ENCODE assay signal across 9 mouse cellular contexts in the genomic region with DNA sequence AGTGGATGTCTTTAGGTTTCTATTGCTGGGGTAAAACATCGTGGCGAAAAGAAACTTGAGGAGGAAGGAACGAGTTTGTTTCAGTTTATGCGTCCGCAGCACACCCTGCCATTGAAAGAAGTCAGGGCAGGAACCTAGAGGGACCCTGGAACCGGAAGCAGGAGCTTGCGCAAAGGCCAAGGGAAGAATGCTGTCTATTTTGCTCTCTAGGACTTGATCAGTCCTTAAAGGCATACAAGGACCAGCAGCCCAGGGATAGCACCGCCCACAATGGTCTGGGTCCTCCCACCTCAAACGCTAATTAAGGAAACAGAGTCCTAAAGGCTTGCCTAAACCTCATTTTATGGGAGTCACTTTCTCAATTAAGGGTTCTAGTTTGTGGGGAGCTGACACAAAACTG. TPM values are rescaled to one million over a fixed set of nuclear protein-coding genes. Genes with fewer than 3 reads are reported as not detected.
DNase-seq lines count a peak whose midpoint lies in the region; ATAC-seq and TF ChIP-seq lines count a peak whose summit lies in the region.
"Had no signal": no experiment of that assay in that cellular context is flagged by ENCODE, and none has a peak within 500 bp of the region (broad histone marks: within the 10 kb centered on the region; RNA-seq: fewer than 3 reads in every experiment).

No protein-coding gene starts in this region.

- H3K36me3 ChIP-seq in hindbrain, postnatal 0 days (ENCODE audit: insufficient read depth, low read length), result no peaks in the 10 kb centered on the region

- H3K4me3 ChIP-seq in lung, adult 2 months (replicated peaks; ENCODE audit: extremely low read depth, low read depth, low read length), result peak overlapping the region; percentile 46
- H3K4me3 ChIP-seq in hindbrain, postnatal 0 days (ENCODE audit: low read length), result no peak overlapping the region

- H3K4me2 ChIP-seq in hindbrain, postnatal 0 days (ENCODE audit: low read depth, low read length), result no peak overlapping the region

- DNase-seq in spleen, postnatal 36 days (ENCODE audit: low spot score in 2 of 2), result peak; percentile 13 to 18
- DNase-seq in spleen, adult 18-20 months, result no peak
- peak; percentile 49 for DNase-seq in kidney, adult 11 months
- DNase-seq in lung, adult 2 months, result peak; percentile 29
- DNase-seq in urinary bladder, postnatal 4 days (ENCODE audit: low spot score in 2 of 2), result no peak
- no peak for DNase-seq in hindbrain, postnatal 0 days (ENCODE audit: low spot score)
- no peak for DNase-seq in thymus, postnatal 25 days
- no peak for DNase-seq in right cerebral cortex, postnatal 25 days
- DNase-seq: midbrain, embryonic 14.5 days had no signal

- no peaks in the 10 kb centered on the region for H3K9me3 ChIP-seq in hindbrain, postnatal 0 days (ENCODE audit: low read length)

- TF ChIP-seq CTCF in lung, adult 2 months (IDR thresholded peaks at IDR 0.05; ENCODE audit: insufficient read depth, low read length), result no peak
- no peak for TF ChIP-seq CTCF in hindbrain, postnatal 0 days (IDR thresholded peaks at IDR 0.05; ENCODE audit: low read depth)

- no peak for TF ChIP-seq POLR2A in lung, adult 2 months (IDR thresholded peaks at IDR 0.05; ENCODE audit: borderline replicate concordance, extremely low read depth, low read depth, low read length)

- H3K9ac ChIP-seq in hindbrain, postnatal 0 days (replicated peaks; ENCODE audit: low read length), result no peak overlapping the region

- no peak for ATAC-seq in hindbrain, postnatal 0 days

- 23% methylated on average over 9 of the region's 9 CpGs for WGBS in lung, adult 2 months
- WGBS in hindbrain, postnatal 0 days, result 71% methylated on average over 9 of the region's 9 CpGs

- no peaks in the 10 kb centered on the region for H3K27me3 ChIP-seq in hindbrain, postnatal 0 days (ENCODE audit: insufficient read depth, low read length)

- peaks cover 21% of the 10 kb centered on the region for H3K4me1 ChIP-seq in lung, adult 2 months (ENCODE audit: control insufficient read depth, insufficient read depth, low read length)
- no peaks in the 10 kb centered on the region; the same call in 1 of the 2 replicates for H3K4me1 ChIP-seq in hindbrain, postnatal 0 days (ENCODE audit: insufficient read depth, low read length)

- H3K27ac ChIP-seq in hindbrain, postnatal 0 days, result no peak overlapping the region

RNA-seq across cellular contexts. Expression of gene Anxa3, which starts 0.7 kb away (rescaled TPM):
- 69.9 and 103 TPM in 2 replicates for polyA plus RNA-seq in lung, adult 2 months (2012; rRNA removed)
- total RNA-seq in hindbrain, postnatal 0 days (2014; rRNA removed), result 23.8 and 23.9 TPM in 2 replicates
- polyA plus RNA-seq in hindbrain, postnatal 0 days (2015; fragmentation: Nextera tagmentation; extraction: Ambion mirVana), result 30.3 and 31.7 TPM in 2 replicates

Comparison
In these comparisons a context has a peak if more than half of its experiments do, and no peak if none do; other contexts are left out.
1. DNase-seq: peak in spleen, postnatal 36 days (2 of 2), kidney, adult 11 months (single experiment) and lung, adult 2 months (single experiment); none in spleen, adult 18-20 months (0 of 2), urinary bladder, postnatal 4 days (0 of 2), hindbrain, postnatal 0 days (single experiment), thymus, postnatal 25 days (single experiment) and right cerebral cortex, postnatal 25 days (single experiment).